Mouse (Mus musculus) yolk sac, embryonic 10.5 days (tissue): Measurements from ENCODE around the gene Bloc1s6.

Experiments
- DNase-seq: peaks from one replicate; pipeline ENCODE4 v3.0.0-alpha.2; 2017; ENCODE audit warnings: low spot score

The Bloc1s6 gene

GRCm38 (mm10) chr2:122737894-122738830 is at the start of gene Bloc1s6:
Bloc1s6 (plus strand) TSS chr2:122738503.
- DNase-seq = peak; percentile 90

GRCm38 (mm10) chr2:122697526-122697925 is 40.8 kb upstream of the Bloc1s6 start:
- DNase-seq = no peak

GRCm38 (mm10) chr2:122701012-122701411 is 37.3 kb upstream of the Bloc1s6 start:
- DNase-seq = no peak

- DNase-seq = no peak
These were observed 36.5 kb upstream of the Bloc1s6 start for GRCm38 (mm10) chr2:122701871-122702180.

GRCm38 (mm10) chr2:122702181-122703036 is 35.9 kb upstream of the Bloc1s6 start, which contains the start of gene Slc30a4:
Slc30a4 (minus strand) TSS chr2:122702663.
- DNase-seq = peak; percentile 81

GRCm38 (mm10) chr2:122704572-122704971 is 33.7 kb upstream of the Bloc1s6 start:
- no peak for DNase-seq

- DNase-seq = peak; percentile 9
These were observed 30.2 kb upstream of the Bloc1s6 start for GRCm38 (mm10) chr2:122708080-122708479.

GRCm38 (mm10) chr2:122709156-122709555 is 29.1 kb upstream of the Bloc1s6 start:
- no peak for DNase-seq

GRCm38 (mm10) chr2:122711911-122712310 is 26.4 kb upstream of the Bloc1s6 start:
- no peak for DNase-seq

- DNase-seq = no peak
These were observed 25.5 kb upstream of the Bloc1s6 start for GRCm38 (mm10) chr2:122712848-122713247.

GRCm38 (mm10) chr2:122715148-122715692 is 23.1 kb upstream of the Bloc1s6 start:
- DNase-seq = no peak

GRCm38 (mm10) chr2:122716301-122716842 is 21.9 kb upstream of the Bloc1s6 start:
- DNase-seq = no peak

- no peak for DNase-seq
These were observed 19.1 kb upstream of the Bloc1s6 start for GRCm38 (mm10) chr2:122719232-122719631.

GRCm38 (mm10) chr2:122720564-122720963 is 17.7 kb upstream of the Bloc1s6 start:
- DNase-seq = no peak

GRCm38 (mm10) chr2:122725604-122726003 is 12.7 kb upstream of the Bloc1s6 start:
- peak; percentile 10 for DNase-seq

GRCm38 (mm10) chr2:122731456-122731855 is 6.8 kb upstream of the Bloc1s6 start:
- no peak for DNase-seq

GRCm38 (mm10) chr2:122739023-122739422 is 720 bp downstream of the Bloc1s6 start:
- no peak for DNase-seq

- no peak for DNase-seq
These were observed 8.2 kb downstream of the Bloc1s6 start for GRCm38 (mm10) chr2:122746461-122746860.

- peak; percentile 40 for DNase-seq
These were observed 15.5 kb downstream of the Bloc1s6 start for GRCm38 (mm10) chr2:122753739-122754343.

GRCm38 (mm10) chr2:122759791-122760190 is 21.5 kb downstream of the Bloc1s6 start:
- no peak for DNase-seq

- DNase-seq = no peak
These were observed 24.7 kb downstream of the Bloc1s6 start for GRCm38 (mm10) chr2:122762991-122763390.

- DNase-seq = no peak
These were observed 26.2 kb downstream of the Bloc1s6 start for GRCm38 (mm10) chr2:122764526-122764925.
